Mouse (Mus musculus): ENCODE measurements around the gene Cnih2.

DNA sequence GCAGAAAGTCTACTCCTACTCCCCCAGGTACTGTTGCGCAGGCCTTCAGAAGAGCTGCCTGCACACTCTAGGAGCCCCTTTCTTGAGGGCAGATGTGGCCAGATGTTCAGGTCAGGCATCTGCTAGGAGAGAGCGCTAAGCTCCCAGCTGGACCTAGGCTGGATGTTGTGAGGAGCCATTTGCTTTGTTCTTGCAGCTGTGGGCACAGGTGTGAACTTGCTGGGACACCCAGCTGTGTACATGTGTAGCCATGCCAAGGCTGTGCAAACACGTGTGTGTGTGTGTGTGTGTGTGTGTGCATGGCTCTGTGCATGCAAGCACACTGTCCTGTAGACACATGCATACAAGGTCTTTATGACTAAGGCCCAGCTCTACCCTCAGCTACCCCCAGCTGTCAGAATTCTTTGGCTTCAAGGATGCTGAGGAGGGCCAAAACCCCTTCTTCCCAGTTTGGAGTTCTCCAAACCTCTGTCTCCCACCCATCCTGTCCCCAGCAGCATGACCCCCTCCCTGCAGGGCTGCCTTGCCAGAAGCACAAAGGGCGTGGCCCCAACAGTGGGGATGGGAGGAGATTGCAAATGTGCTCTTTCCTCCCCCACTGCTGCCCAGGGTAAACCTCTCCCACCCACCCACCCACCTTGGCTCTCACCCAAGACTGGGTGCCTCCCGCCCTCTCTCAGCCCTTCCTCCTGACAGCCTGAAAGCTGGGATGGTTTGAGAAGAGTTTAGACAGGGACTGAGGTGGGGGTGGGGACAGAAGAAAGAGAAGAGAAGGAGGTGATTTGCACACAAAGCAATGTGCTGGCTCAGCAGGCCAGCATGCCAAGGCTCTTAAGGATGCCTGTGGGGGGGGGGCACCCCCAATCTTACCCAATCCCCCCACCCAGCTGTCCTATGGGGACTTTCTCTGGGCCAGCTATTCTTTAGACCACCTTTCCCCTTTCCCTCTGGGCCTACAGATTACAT lies 37.7 kb downstream of the Cnih2 start:
- no peak for TF ChIP-seq CTCF (IDR thresholded peaks at IDR 0.05; ENCODE audit: control insufficient read depth, insufficient read depth, insufficient replicate concordance, low read depth, low read length)
- TF ChIP-seq POLR2A (IDR thresholded peaks at IDR 0.05; ENCODE audit: control insufficient read depth, low read depth, low read length) = no peak

Data from testis, adult 2 months (tissue).